Mouse (Mus musculus): ENCODE measurements around the gene Mmp8. TPM values are rescaled to one million over a fixed set of nuclear protein-coding genes. Genes with fewer than 3 reads are reported as not detected.
A peak's percentile ranks its signal among the peaks of the same experiment; 100 is the strongest.

Gene Mmp8
- total RNA-seq, 2 experiments from 2014 or later: 86.5 to 88.3 TPM

DNA sequence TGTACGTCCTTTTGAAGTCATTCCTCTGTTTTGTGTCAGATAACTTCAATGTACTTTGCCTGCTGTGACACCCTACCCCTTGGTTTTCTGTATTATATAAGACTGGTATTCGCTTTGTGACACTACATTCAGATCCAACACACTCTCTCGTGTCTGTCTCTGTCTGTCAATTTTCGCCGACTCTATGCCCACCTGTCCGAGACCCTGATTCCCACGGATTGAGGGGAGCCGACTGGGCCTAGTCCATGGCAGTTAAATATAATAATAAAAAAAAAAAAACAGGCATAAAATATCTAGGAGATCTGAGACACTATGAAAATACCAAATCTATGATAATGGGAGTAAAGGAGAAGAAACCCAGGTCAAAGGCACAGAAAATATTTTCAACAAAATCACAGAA is 31.8 kb downstream of the Mmp8 start:
- no peak for ATAC-seq (replicated peaks; ENCODE audit: low FRiP score, poor library complexity, severe bottlenecking)

DNA sequence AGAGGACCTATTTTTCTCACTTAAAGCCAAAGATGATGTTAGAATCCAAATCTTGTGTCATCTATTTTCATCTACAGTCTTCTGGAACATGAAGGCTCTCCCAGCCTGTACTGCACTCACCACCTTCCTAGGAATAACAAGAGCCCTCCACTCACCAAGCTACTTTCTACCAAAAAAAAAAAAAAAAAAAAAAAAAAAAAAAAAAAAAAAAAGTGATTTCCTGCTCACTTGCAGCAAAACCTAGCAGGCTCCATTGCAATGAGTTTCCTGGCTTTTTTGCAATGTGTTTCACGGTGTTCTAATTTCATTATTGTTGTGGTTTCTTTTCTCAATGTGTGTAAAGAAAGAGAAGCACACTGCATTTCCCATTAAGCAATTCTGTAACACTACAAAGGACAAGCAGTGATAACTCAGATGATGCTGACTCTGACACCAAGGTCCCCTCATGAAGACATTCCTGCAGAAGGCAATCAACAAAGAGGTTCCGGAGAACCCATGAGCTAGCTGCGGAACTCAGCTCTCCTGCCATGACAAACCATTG is 35.1 kb downstream of the Mmp8 start:
- no peak for ATAC-seq (replicated peaks; ENCODE audit: low FRiP score, poor library complexity, severe bottlenecking)

DNA sequence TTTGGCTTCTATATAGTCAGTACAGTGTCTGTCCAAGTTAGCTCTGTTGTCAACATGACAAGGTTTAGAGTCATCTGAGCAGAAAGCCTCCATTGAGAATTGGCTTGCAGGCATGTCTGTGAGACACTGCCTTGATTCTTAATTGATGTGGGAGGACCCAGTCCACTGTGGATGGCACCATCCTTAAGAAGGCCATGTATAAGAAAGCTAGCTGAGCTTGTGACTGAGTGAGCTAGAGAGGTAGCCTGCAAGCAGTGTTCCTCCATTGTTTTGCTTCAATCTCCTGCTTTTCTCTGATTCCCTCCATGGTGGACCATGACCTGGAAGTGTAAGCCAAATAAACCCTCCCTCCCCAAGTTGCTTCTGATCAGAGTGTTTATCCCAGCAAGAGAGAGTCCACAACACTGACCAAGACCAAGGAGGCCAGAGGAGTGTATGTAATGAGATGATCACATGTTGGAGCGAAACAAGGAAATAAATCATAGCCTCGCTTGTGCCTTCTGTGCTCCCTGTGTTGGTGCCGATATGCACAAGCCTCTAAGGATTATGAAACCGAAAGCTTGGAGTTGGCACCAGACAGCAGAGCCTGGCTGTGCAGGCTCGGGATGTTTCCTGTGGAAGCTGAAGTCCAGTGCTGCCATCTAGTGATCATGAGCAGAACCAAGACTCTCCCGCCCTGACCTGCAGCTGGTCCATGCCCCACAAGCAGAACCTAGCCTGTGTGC is 36.7 kb downstream of the Mmp8 start:
- peak; percentile 64; the same call in 1 of the 2 replicates for ATAC-seq (replicated peaks; ENCODE audit: low FRiP score, poor library complexity, severe bottlenecking)

DNA sequence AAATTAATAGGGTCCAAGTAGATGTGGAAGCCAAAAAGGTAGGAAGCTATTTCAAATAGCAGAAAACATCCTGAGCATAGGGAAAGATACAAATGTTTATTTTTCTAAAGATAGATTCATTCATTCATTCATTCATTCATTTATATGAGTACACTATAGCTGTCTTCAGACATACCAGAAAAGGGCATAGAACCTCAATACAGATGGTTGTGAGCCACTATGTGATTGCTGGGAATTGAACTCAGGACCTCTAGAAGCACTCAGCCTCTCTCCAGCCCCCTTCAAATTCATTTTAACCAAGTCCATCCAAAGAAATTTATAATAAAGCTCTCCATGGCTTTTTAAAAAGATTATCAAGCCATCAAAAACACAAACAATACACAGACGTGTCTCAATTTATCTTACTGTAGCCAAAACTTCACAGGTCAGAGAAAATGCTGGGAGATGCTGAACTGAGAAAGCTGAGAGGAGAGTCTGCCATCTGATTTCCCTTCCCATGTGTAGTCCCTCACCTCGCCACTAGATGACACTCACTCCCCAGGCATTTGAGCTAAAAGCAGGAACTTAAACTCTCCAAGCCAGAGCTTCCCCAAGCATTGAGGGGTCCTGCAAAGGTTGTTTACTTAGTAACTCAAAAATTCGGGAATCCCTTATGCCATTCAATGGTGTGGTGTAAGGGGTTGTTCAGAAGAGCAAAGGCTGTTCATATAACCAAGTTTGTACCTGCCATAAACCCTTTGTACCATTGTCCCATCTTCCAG is 44.9 kb downstream of the Mmp8 start:
- no peak for ATAC-seq (replicated peaks; ENCODE audit: low FRiP score, poor library complexity, severe bottlenecking)

DNA sequence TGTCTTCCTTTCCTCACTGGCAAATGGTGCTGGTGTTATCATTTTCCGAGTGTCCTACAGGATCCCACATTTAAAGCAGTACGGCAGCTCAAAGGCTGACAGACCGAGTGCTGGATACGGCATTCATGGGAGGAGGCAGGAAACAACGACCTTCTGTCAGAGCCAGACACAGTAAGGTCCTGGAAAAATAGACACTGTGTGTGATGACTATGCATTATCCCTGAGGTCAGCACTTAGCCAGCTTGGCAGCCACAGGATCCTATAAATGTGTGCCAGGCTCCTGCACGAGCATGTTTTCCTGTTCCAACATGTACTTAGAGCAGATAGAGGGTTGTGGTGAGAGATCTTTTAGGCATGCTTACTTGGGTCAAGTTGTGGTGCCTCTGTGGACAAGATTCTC is 45.7 kb downstream of the Mmp8 start:
- ATAC-seq (replicated peaks; ENCODE audit: low FRiP score, poor library complexity, severe bottlenecking): no peak

DNA sequence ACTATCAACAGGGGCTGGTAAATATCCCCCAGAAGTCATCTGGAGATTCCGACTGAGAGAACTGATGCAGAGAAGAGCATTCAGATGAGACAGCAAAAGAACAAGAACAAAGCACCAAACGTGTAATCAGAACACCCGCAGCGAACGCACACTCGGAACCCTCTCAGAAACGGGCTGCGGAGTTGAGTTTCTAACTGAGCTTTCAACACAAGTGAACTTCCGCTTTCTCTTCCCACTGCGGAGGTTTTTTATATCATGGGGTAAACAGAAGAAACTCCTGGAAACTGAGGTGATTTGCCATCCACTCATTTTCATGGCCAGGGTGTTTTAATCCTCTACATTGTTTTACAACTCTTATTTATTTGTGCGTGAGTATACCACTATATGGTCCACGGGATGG is 47.4 kb downstream of the Mmp8 start:
- ATAC-seq (replicated peaks; ENCODE audit: low FRiP score, poor library complexity, severe bottlenecking): no peak

Other genes starting within 250 kb of the Mmp8 start
- gene Mmp12, start 214.1 kb upstream of the Mmp8 start, total RNA-seq (2015; ENCODE audit: low replicate concordance): not detected in 2 replicates
- gene Mmp12, start 214.1 kb upstream of the Mmp8 start, total RNA-seq (2017; ENCODE audit: low replicate concordance): not detected in 2 replicates
- not detected in 2 replicates for gene Mmp1b, start 170.4 kb upstream of the Mmp8 start, total RNA-seq (2015; ENCODE audit: low replicate concordance)
- not detected in 2 replicates for gene Mmp1b, start 170.4 kb upstream of the Mmp8 start, total RNA-seq (2017; ENCODE audit: low replicate concordance)
- not detected in 2 replicates for gene Mmp3, start 112.6 kb upstream of the Mmp8 start, total RNA-seq (2015; ENCODE audit: low replicate concordance)
- gene Mmp3, start 112.6 kb upstream of the Mmp8 start, total RNA-seq (2017; ENCODE audit: low replicate concordance): not detected in 2 replicates
- not detected in 2 replicates for gene Mmp10, start 56.1 kb upstream of the Mmp8 start, total RNA-seq (2015; ENCODE audit: low replicate concordance)
- not detected in 2 replicates for gene Mmp10, start 56.1 kb upstream of the Mmp8 start, total RNA-seq (2017; ENCODE audit: low replicate concordance)
- 1.9 TPM in 1 of 2 replicates, not detected in the other for gene Mmp27, start 12.9 kb downstream of the Mmp8 start, total RNA-seq (2015; ENCODE audit: low replicate concordance)
- gene Mmp27, start 12.9 kb downstream of the Mmp8 start, total RNA-seq (2017; ENCODE audit: low replicate concordance): 0.84 and 1.4 TPM in 2 replicates
- gene Mmp20, start 69.8 kb downstream of the Mmp8 start, total RNA-seq (2015; ENCODE audit: low replicate concordance): not detected in 2 replicates
- gene Mmp20, start 69.8 kb downstream of the Mmp8 start, total RNA-seq (2017; ENCODE audit: low replicate concordance): not detected in 2 replicates
- gene Mmp7, start 133.6 kb downstream of the Mmp8 start, total RNA-seq (2015; ENCODE audit: low replicate concordance): not detected in 2 replicates
- gene Mmp7, start 133.6 kb downstream of the Mmp8 start, total RNA-seq (2017; ENCODE audit: low replicate concordance): not detected in 2 replicates
- 28.1 and 44.5 TPM in 2 replicates for gene Tmem123, start 205.6 kb downstream of the Mmp8 start, total RNA-seq (2015; ENCODE audit: low replicate concordance)
- gene Tmem123, start 205.6 kb downstream of the Mmp8 start, total RNA-seq (2017; ENCODE audit: low replicate concordance): 19.9 and 34.9 TPM in 2 replicates